Mouse (Mus musculus) heart, postnatal 36 days (tissue): ENCODE measurements around the gene Chrna7. TPM values are rescaled to one million over a fixed set of nuclear protein-coding genes. Genes with fewer than 3 reads are reported as not detected.

Experiments used
- DNase-seq, 2 experiments: peaks; one replicate each; pipeline ENCODE4 v3.0.0; 2021 to 2022
- intact Hi-C: fragments of 180-260 bp; cut with DNase I; formaldehyde crosslinking; loops from one replicate; pipeline ENCODE4 v1.15.1; 2025
- total RNA-seq, 2 experiments: library from RNA; stranded (reverse); gene quantifications; 2 replicates each; pipeline ENCODE4 v1.2.3; 2021

Chrna7 gene
- total RNA-seq: not detected

DNA sequence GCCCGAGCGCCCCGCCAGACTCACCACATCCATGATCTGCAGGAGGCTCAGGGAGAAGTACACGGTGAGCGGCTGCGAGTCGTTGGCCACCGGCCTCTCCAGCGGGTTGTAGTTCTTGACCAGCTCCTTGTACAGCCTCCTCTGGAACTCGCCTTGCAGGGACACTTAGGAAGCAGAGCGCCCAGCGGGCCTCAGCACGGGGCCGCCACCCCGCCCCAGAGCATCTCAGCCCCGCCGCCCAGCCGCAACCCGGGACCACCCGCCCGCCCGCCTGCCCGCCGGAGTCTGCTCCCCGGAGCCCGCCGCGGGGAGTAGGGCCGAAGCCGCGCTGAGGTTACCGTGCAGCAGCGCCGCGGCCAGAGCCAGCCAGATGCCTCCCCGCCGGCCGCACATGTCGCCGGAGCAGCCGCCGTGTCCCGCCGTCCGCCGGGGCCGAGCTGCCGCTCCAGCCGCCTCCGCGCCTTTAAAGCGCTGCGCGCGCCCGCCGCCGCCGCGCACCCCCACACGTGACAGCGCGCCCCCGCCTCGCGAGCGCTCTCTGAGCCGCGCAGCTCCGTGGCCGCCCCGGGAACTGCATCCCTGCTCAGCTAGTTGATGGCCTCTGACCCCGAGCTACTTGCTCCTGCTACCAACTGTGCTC is at the start of gene Chrna7:
Chrna7 (minus strand) TSS at position 486 of the 640 bp plus-strand sequence.
- DNase-seq: peak; percentile 55 to 63
- intact Hi-C loops: no loop called here

DNA sequence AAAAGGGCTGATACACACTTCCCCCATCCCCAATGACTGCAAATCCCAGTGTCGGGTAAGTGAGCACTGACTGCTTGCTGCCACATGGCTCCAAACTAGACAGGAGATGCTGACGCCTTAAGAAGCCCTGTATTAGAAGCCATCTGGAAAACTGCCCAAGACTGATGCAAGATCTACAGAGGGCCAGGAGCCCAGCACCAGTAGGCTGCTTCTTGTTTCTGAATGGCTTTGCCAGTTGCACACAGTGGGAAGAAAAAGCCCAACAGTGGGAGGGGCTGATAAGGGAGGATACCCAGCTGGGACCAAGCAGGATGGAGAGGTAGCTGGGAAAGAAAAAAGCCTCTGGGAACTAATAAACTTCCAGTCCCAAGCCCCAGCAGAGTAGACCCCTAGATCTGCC is 37.0 kb upstream of the Chrna7 start:
- intact Hi-C loops: no loop called here
- no peak for DNase-seq

DNA sequence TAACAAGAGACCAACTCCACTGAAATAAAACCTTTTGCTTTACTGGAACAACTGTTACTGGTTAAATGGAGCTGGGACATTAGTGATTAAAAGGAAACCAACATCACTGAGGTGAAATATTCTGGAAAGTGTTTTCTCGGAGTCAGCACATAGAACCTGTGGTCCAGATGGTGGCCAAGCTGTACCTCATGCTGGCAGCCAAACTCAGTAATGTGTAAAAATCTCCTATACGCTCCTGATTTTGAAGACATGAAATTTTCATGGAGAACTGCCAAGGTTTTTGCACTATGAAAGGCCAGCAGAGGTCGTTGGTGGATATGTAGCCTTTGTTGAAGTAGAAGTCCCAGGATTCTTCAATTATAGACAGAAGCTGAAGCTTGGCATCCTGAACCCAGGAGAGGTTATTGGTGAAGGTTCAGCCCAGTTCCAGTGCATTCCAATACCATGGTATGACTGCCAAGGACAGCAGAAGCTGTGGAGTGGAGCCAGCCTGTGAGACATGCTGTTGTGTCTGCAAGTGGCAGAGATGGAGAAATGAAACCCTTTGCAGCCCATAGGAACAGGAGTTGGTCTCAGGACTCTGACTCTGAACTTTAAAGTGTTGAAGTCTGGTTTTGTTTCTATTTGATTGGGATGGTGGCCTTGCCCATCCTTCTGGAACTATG is 25.6 kb upstream of the Chrna7 start:
- intact Hi-C loops: no loop called here

DNA sequence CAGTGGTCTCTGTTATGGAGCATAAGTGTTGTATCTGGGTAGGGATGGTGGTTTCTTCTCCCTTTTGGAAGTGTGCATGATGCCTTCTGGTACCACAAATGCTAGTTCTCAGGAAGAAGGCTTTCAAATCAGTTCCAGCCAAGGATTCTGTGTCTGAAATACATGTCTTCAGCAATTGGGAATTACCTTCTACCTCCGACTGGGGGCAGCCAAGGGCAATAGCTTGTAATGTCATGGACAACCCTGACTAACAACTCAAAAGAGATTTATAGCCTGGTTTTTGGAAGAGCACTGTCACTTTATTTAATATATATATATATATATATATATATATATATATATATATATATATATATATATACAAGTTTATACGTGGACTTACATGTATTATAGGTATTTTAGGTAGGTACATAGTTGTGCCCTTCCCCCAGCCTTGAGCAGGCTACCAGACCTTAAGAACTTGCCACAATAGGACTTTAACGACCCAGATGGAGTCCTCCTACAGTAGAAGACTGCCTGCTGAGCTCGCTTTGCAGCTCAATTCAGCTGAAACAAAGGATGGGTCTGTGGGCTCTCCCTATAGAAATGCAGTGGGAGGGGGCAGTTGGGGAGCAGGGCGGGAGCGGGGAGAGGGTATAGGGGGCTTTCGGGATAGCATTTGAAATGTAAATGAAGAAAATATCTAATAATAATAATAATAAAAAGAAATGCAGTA is 12.9 kb upstream of the Chrna7 start:
- intact Hi-C loops: no loop called here

More for the DNA sequence above, 25.6 kb upstream of the Chrna7 start:
- no peak for DNase-seq

DNA sequence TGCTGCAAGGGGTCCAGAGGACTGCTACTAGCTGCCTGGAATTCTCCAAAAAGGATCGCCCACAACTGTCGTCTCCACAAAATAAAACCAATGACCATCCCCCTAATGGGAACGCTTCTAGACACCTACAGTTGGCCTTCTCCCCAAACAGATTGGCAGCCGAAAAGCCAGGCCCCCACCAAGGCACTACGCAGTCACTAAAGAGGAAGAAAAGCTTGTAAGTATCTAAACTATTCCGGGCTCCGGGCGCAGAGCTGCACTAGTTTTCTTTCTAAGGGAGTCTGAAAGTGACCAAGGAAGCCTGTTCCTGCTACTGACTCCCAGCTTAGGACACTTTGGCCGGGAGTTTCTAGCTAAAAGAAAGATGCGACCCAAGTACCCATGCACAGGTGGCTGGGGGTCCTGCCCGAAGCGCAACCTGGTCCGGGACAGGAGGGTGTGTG is 707 bp downstream of the Chrna7 start:
- DNase-seq: no peak
- intact Hi-C loops: no loop called here

More for the DNA sequence above, 12.9 kb upstream of the Chrna7 start:
- DNase-seq: no peak

DNA sequence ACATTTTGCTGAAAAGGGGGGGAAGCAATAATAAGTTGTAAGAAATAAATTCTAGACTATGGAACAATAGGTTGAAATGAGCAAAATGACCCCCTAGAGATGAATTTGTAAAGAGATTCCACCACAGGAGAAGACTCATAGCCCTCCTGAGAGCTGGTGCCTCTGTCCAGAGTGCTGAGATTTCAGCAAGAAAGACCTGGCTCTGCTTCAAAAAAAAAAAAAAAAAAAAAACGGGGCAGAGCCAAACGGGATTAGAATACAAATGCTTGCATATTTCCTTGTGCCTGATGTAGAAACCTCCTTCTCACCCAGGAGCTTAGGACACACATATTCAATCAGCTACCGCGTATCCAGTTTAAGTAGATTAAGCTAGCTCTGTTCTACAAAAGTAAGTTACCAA is 2.9 kb downstream of the Chrna7 start:
- no peak for DNase-seq
- intact Hi-C loops: no loop called here

DNA sequence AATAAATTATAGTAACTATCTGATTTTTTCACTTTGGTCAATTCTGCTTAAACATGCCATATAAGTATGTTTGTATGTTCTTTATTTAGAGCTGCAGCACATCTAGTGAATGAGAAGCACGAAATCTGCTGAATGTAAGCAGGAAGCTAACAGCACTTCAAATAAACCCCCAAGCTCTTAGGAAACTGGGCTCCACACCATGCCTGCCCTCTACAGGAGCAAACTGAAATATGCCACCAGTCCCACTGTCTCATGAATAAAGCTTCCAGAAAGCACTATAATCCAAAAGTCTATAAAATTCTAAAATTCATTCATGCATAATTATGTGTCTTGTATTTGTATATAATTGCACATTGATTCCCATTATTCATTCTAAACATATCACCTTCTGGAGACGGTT is 5.2 kb downstream of the Chrna7 start:
- no peak for DNase-seq

DNA sequence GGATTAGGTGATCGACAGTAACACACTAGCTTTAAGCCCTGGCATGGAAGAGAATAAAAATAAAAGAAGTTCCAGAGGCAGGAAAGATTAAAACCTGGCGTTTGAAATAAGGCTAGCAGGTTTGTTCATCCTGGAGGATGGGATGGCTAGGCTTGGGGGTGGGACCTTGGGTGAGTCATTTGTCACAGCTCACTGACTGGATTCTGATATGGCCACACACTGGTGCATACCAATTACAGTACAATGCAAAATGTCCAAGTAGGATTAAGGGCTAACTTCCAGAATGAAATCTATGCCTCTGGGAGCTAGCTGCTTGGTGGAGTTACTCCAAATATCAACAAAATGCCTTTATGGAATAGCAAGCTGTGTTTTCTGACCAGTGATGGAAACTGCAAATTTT is 16.8 kb downstream of the Chrna7 start:
- intact Hi-C loops: no loop called here
- DNase-seq: no peak

More for the DNA sequence above, 5.2 kb downstream of the Chrna7 start:
- intact Hi-C loops: no loop called here

DNA sequence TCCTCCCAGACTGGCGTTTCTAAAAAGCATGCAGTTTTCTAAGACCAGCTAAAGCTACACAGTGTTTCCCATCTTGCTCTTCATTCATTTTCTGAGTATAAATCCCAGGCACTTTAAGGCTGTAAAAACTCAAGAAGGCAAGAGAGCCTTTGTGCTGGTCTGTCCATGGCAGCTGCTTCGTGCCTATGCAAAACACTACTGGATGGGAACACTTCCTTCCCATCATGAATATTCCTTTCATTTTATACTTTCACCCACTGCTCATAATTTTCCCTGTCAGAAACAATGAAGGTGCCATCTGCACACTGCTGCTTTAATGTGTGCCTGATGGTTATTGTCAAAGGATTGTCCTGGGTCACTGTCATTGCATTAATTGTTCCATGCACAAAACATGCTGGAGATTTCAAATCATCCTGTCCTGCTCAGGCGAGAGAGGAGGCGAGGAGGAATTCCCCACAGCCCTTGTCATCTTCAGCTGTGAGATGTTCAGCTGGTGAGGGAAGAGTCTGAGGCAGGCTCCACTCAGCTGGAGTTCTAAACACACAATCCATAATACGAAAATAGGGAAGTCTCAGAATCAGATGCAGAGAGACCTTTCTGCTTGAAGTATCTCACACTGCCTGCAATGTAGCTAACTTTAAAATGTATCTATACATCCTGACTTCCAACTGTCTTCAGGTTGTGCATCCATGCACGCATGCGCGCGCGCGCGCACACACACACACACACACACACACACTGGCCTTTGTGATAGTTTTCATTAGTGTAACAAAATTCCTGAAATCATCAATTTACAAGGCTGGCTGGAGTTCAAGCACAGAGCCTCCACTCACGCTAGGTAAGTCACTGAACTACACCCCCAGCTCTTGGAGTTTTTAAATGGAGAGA is 22.5 kb downstream of the Chrna7 start:
- intact Hi-C loops: no loop called here
- DNase-seq: no peak

DNA sequence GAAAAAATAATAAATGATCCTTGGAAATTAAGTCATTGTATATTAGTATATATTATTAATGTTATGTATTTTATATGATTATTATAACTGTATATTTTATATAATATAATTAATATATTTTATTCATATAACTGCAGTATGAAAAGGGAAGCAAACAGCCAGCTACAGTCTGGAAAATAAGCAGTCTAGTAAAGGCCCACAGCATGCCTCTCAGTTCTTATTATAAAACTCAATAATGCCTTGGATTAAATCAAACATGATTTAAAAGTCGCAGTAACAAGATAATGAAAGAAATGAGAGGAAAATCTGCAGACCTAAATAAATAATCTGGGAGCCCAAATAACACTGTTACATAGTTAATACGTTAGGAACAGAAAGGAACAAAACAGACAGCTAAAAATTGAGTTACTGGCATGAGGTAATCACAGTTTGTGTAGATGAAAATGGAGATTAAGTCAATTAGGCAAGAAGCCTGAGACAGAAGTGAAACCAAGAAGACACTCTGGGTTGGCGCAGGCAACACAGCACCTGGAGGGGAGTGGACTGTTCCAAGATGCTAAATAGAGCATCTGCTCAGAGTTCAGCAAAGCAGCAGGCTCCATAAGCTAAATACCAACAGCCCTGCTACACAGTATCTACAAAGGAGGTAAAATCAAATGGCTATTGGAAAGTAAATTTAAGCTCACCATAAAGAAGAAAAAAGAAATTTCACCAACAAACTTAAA is 42.1 kb downstream of the Chrna7 start:
- intact Hi-C loops: no loop called here
- DNase-seq: no peak

DNA sequence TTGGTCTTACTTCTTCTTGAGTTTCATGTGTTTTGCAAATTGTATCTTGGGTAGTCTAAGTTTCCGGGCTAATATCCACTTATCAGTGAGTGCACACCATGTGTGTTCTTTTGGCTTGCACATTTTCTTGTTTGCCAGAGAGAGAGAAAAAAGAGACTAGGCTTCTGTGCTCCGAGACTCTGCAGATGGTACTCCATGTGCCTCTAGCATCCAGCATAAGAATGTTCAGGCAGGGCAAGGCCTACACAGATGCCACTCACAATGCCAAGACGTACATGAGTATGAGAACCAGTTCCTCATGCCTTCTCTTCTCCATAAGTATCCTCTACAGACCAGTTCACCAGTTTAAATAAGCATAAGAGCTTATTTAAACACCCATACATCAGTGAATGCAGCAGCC is 47.8 kb downstream of the Chrna7 start:
- DNase-seq: no peak
- intact Hi-C loops: no loop called here

DNA sequence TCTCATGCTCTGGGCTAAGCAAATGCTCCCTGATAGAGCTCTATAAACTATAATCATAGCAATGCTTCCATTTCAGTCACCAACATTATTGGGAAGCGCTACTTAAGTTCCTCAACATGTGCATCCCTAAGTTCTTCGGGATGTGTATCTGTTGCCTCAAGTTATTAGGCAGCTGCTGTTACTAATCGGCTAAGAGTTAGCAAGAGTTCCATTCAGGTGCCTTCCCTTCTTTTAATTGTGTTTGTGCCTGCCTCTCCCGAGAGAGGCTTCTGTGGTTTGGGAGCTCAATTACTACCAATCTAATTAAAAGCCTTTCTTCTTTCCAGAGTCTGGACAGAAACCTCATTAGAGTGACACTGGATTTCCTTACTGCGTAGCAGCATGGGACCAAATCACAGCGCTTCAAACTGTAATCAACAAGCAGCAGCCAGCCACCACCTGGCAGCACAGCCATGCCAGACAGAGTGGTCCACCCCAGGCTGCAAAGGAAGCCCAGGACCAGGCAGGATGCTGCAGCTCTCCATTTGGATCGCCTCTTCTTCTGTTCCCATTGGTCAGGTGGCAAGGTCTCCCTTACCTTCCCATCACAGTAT is 50.0 kb downstream of the Chrna7 start:
- no peak for DNase-seq
- intact Hi-C loops: no loop called here

DNA sequence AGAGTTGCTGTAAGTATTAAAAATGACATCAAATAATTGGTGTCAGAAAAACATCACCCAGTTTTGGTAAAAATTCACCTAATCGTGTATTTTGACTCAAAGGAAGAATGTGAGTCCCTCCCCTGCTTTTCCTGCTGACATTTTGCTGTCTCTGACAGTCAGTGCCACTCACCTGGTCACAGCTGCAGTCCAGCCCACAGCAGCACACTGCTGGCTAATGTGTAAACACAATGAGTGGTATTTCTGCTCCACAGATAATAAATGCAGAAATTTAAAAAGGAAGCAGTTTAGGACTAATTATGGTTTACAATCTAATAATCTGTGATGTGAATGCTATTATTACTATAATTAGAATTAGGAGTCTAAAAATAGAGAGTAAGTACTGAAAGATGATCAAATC is 59.1 kb downstream of the Chrna7 start:
- intact Hi-C loops: no loop called here
- DNase-seq: no peak

DNA sequence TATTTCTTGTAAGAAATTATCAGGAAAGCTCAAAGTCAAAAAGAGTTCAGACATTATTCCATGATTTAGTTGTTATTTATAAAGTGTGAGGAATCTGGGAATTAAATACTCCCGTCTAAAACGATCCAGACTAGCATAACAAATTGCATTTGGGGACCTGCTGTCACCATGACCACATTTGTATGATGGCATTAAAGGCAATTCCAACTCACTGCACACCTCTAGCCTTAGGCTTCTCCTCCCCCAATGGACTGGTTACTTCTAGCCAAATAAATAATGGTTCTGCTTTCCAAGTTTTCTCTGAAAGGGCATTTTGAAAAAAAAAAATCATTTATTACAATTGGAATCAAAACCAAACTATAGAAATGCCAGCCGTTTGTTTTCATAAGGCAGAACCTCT is 63.6 kb downstream of the Chrna7 start:
- no peak for DNase-seq
- intact Hi-C loops: no loop called here

DNA sequence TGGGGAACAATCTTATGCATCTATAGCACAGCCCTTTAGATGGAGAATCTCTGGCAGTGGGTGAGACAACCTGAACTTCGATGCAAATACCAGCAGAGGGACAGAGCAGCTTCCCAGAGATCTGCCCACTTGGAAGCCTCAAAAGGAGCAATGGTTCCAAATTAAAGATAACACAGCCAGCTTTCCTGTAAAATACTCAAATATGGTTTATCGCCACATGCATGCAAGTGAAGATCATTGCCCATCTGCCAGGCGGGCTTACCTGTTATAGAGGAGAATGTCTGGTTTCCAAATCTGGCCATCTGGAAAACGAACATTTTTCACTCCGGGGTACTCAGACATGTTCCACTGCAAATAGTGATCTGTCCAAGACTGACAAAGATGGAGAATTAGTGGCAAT is 64.0 kb downstream of the Chrna7 start:
- intact Hi-C loops: no loop called here
- DNase-seq: no peak

DNA sequence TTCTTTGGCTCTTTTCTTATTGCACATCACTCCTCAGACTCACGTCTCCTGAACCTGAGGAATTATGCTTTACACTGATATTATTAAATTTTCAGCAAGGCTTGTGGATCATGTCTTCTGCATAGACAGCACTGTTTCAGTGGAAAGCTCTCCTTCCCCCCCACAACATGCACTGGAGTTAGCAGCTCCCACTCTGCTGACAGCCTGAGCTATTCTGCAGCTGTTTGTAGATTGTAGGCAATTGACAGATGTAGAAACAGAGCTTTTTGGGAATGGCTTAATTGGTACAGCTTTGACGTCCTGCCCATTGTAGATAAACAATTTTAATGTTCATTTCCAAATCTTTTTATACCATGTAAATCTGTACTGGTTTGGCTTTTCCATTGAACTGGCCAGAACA is 89.8 kb downstream of the Chrna7 start:
- intact Hi-C loops: no loop called here

DNA sequence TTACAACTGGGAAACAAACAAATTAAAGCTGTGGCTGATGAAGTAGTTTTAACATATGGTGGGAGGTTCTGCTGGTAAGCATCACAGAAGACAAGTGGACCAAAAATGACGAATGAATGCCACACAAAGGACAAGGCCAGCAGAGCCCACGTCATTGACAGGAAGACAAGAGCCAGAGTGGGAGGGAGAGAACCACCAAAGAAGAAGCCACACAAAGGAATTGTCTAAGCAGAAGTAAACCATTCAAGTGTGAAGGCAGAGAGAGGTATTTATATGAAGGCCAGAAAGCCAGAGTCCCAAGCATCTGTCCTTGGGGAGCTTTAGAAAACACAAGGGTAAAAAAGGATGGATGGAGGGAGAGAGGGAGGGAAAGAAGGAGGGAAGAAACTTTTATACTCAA is 98.7 kb downstream of the Chrna7 start:
- no peak for DNase-seq
- intact Hi-C loops: no loop called here

More for the DNA sequence above, 89.8 kb downstream of the Chrna7 start:
- no peak for DNase-seq

DNA sequence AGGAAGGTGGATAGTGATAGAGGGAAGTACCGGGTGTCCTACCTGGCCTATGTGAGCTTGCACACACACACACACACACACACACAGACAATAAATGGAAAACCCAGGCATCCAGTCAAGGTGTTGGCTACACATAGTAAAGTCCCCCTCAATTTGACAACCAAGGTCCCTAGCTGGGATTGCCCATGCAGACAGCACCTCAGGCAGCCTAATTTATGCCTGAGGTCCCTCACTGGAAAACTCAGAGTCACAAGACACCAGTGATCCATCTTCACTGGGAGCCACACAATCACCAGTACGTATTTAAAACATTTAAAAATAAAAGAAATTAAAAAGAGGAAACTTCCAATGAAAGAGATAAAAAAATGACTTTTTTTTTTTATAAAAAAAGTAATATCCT is 99.1 kb downstream of the Chrna7 start:
- intact Hi-C loops: no loop called here
- no peak for DNase-seq

DNA sequence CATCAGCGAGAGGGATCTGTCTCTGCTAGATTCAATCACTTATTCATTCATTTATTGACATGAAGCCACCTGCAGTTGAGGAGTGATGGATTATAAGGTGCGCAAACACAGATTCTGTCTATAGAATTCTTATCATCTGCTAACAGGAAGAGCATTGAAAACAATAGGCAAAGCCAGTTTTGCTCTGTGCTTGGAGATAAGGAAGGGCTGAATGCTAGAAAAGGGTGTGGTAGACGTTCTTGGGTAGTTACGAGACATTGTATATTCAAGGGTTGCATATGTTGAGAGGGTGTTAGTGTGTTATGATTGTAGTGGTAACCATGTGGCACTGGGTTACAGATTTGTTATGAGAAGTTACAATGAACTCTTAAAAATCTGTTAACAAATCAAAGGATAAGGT is 103.0 kb downstream of the Chrna7 start:
- intact Hi-C loops: no loop called here
- DNase-seq: no peak

DNA sequence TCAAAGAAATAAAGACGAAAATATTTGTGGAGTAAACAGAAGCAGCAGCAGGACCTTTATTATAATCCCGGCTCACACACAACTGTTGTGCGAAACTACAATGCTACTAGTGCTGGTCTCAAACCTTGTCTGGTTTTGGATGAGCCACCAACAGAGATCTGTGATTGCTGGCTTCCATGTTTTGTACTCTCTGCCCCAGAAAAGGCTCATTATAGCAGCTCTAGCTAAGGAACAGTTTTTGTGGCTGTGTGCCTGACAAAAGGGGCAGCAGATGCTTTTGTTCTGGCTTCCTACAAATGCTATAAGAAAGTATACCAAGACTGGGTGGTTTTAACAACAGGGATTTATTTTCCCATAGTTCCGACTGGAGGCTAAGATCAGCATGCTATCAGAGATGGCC is 126.4 kb downstream of the Chrna7 start:
- DNase-seq: no peak
- intact Hi-C loops: no loop called here
